Comparison of ENCODE assay signal across 26 mouse cellular contexts in the genomic region with DNA sequence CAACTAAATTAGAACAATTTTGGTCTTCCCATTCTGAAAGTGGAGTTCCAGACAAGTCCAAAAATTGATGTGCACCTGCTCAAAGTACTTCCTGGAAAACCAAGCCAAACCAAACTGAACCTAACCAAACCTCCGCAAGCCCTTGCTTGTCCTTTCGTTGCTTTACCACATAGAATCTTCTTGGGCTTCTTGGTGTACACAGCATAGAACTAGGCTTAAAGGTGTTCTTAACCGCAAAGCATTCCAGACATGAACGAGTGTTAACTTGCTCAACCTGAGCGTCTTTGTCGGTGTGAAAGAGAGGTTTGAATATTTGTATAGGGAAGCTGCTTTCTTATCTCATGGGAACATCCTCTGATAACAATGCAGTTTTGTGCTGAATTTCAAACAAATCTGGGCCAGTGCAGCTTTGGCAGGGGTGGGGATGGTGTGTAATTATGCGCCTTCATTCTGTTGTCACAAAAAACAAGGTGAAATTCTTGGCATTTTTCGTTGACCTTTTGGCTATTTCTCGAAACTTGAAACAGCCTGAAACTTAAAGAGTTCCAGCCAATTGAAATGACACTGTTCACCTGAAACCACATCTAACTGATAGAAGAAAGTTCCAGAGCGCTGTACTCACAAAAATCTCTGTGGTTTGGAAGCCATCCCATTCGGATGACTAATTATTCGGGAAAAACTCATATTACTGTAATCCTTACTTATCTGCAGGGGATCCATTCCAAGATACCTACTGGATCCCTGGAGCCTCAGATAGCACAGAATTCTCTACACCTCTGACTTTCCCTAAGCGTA.
A peak's percentile ranks its signal among the peaks of the same experiment; 100 is the strongest.
DNase-seq lines count a peak whose midpoint lies in the region; ATAC-seq lines count a peak whose summit lies in the region.
"Had no signal": no experiment of that assay in that cellular context is flagged by ENCODE, and none has a peak within 500 bp of the region (broad histone marks: within the 10 kb centered on the region; RNA-seq: fewer than 3 reads in every experiment).

No protein-coding gene starts in this region.

- DNase-seq in heart, embryonic 10.5 days (ENCODE audit: low spot score) = no peak
- no peak for DNase-seq in heart, postnatal 10 days
- DNase-seq in 3T3-L1 (ENCODE audit: low read depth, low spot score) (peak; percentile 67), NIH3T3 (ENCODE audit: low read depth) (peak; percentile 71)
- DNase-seq in fat pad, adult 2 months (ENCODE audit: extremely low read depth, low read depth, low spot score) = peak; percentile 86
- DNase-seq in cerebellum, postnatal 14 days = no peak
- DNase-seq: adrenal gland, postnatal 14 days; cerebellum, adult 8-10 months; gastrocnemius, postnatal 10 days; heart, adult 2 months; kidney, adult 18-20 months; layer of hippocampus, adult 9-11 months; lung, embryonic 14.5 days; lung, postnatal 36 days; thymus, adult 2 months; thymus, postnatal 4 days had no signal

- no peak overlapping the region for H3K4me3 ChIP-seq in heart, embryonic 10.5 days
- no peak overlapping the region for H3K4me3 ChIP-seq in midbrain, embryonic 15.5 days
- H3K4me3 ChIP-seq: erythroblast, embryonic 14.5 days; heart, adult 2 months; hindbrain, embryonic 13.5 days; megakaryocyte, embryonic 14.5 days; midbrain, embryonic 13.5 days; neural tube, embryonic 12.5 days had no signal

- no peak for ATAC-seq in cerebellum, adult (ENCODE audit: insufficient number of reproducible peaks, low FRiP score, low TSS enrichment)
- ATAC-seq in midbrain, embryonic 15.5 days (replicated peaks) = no peak
- ATAC-seq: forebrain, embryonic 16.5 days; midbrain, embryonic 13.5 days had no signal

- no peaks in the 10 kb centered on the region for H3K27me3 ChIP-seq in heart, embryonic 10.5 days (ENCODE audit: insufficient read depth, poor library complexity, severe bottlenecking)
- no peaks in the 10 kb centered on the region for H3K27me3 ChIP-seq in midbrain, embryonic 15.5 days (replicated peaks)
- H3K27me3 ChIP-seq: hindbrain, embryonic 13.5 days; midbrain, embryonic 13.5 days; neural tube, embryonic 12.5 days had no signal

- WGBS in heart, embryonic 10.5 days = 66% methylated on average over 13 of the region's 13 CpGs
- 85% methylated on average over 13 of the region's 13 CpGs for WGBS in midbrain, embryonic 15.5 days

- H3K4me2 ChIP-seq in midbrain, embryonic 15.5 days = no peak overlapping the region
- H3K4me2 ChIP-seq: hindbrain, embryonic 13.5 days; lung, embryonic 14.5 days; midbrain, embryonic 13.5 days; neural tube, embryonic 12.5 days had no signal

- intact Hi-C loops in heart, postnatal 10 days (cut with DNase I) = no loop called here

- 0 out of 2 replicates have a peak overlapping the region, but pooled peaks have one; percentile 2 for H3K27ac ChIP-seq in heart, embryonic 10.5 days
- no peak overlapping the region for H3K27ac ChIP-seq in midbrain, embryonic 15.5 days
- H3K27ac ChIP-seq: heart, adult 2 months; hindbrain, embryonic 13.5 days; kidney, postnatal 0 days; liver, embryonic 14.5 days; midbrain, embryonic 13.5 days; neural tube, embryonic 12.5 days had no signal

- H3K9me3 ChIP-seq in heart, embryonic 10.5 days = no peaks in the 10 kb centered on the region
- H3K9me3 ChIP-seq in midbrain, embryonic 15.5 days = no peaks in the 10 kb centered on the region
- H3K9me3 ChIP-seq: hindbrain, embryonic 13.5 days; midbrain, embryonic 13.5 days; neural tube, embryonic 12.5 days had no signal

- H3K36me3 ChIP-seq in heart, embryonic 10.5 days = no peaks in the 10 kb centered on the region; the same call in 1 of the 2 replicates
- no peaks in the 10 kb centered on the region for H3K36me3 ChIP-seq in midbrain, embryonic 15.5 days (replicated peaks)
- H3K36me3 ChIP-seq: hindbrain, embryonic 13.5 days; midbrain, embryonic 13.5 days; neural tube, embryonic 12.5 days had no signal

- peaks cover 17% of the 10 kb centered on the region for H3K4me1 ChIP-seq in heart, embryonic 10.5 days
- H3K4me1 ChIP-seq in midbrain, embryonic 15.5 days = no peaks in the 10 kb centered on the region
- H3K4me1 ChIP-seq: hindbrain, embryonic 13.5 days; megakaryocyte, embryonic 14.5 days; neural tube, embryonic 12.5 days had no signal

- H3K9ac ChIP-seq in midbrain, embryonic 15.5 days = no peak overlapping the region
- H3K9ac ChIP-seq: hindbrain, embryonic 13.5 days; liver, embryonic 14.5 days; lung, embryonic 14.5 days; midbrain, embryonic 13.5 days; neural tube, embryonic 12.5 days had no signal

Comparison
In these comparisons a context has a peak if more than half of its experiments do, and no peak if none do; other contexts are left out.
1. DNase-seq: peak in 3T3-L1 (single experiment), NIH3T3 (single experiment) and fat pad, adult 2 months (single experiment); none in heart, embryonic 10.5 days (single experiment), heart, postnatal 10 days (0 of 2) and cerebellum, postnatal 14 days (0 of 2).